ENCODE assay signal across 10 mouse cellular contexts in genomic region chr10:42582566-42583110, GRCm38 (mm10). TPM values are rescaled to one million over a fixed set of nuclear protein-coding genes. Genes with fewer than 3 reads are reported as not detected.
DNase-seq lines count a peak whose midpoint lies in the region; ATAC-seq and TF ChIP-seq lines count a peak whose summit lies in the region.
"Had no signal": no experiment of that assay in that cellular context is flagged by ENCODE, and none has a peak within 500 bp of the region (broad histone marks: within the 10 kb centered on the region; RNA-seq: fewer than 3 reads in every experiment).

No protein-coding gene starts in this region.

- H3K4me2 ChIP-seq in lung, embryonic 16.5 days (ENCODE audit: low read depth, low read length), result no peak overlapping the region
- H3K4me2 ChIP-seq in hindbrain, embryonic 12.5 days (replicated peaks), result peak overlapping the region; percentile 41
- H3K4me2 ChIP-seq in neural tube, embryonic 12.5 days (replicated peaks), result peak overlapping the region; percentile 40; the same call in 1 of the 2 replicates

- H3K4me3 ChIP-seq in gastrocnemius, adult 2 months, result peak overlapping the region; percentile 58
- H3K4me3 ChIP-seq in lung, embryonic 16.5 days (ENCODE audit: low read length), result peak overlapping the region; percentile 13; the same call in 1 of the 2 replicates
- peak overlapping the region; percentile 22; the same call in 1 of the 2 replicates for H3K4me3 ChIP-seq in hindbrain, embryonic 12.5 days
- no peak overlapping the region for H3K4me3 ChIP-seq in neural tube, embryonic 12.5 days

- 0% methylated on average over 44 of the region's 44 CpGs for WGBS in lung, embryonic 16.5 days
- WGBS in hindbrain, embryonic 12.5 days, result under 1% methylated on average over 44 of the region's 44 CpGs
- under 1% methylated on average over 44 of the region's 44 CpGs for WGBS in neural tube, embryonic 12.5 days

- peaks cover 90% of the 10 kb centered on the region for H3K27me3 ChIP-seq in lung, embryonic 16.5 days (ENCODE audit: control insufficient read depth, insufficient read depth, low read depth, low read length)
- H3K27me3 ChIP-seq in hindbrain, embryonic 12.5 days, result peaks cover 98% of the 10 kb centered on the region
- peaks cover 98% of the 10 kb centered on the region for H3K27me3 ChIP-seq in neural tube, embryonic 12.5 days (replicated peaks)

- no peak overlapping the region for H3K9ac ChIP-seq in lung, embryonic 16.5 days (ENCODE audit: low read length)
- no peak overlapping the region for H3K9ac ChIP-seq in hindbrain, embryonic 12.5 days
- no peak overlapping the region for H3K9ac ChIP-seq in neural tube, embryonic 12.5 days

- no peaks in the 10 kb centered on the region for H3K36me3 ChIP-seq in lung, embryonic 16.5 days (ENCODE audit: control insufficient read depth, insufficient read depth, low read length)
- H3K36me3 ChIP-seq in hindbrain, embryonic 12.5 days, result no peaks in the 10 kb centered on the region
- no peaks in the 10 kb centered on the region for H3K36me3 ChIP-seq in neural tube, embryonic 12.5 days

- no peak for TF ChIP-seq CTCF in gastrocnemius, adult 2 months (IDR thresholded peaks at IDR 0.05)

- intact Hi-C loops in gastrocnemius, adult 2 months (cut with DNase I), result loop anchor here (5.0 kb wide), 1 partner anchor 50 kb away; no protein-coding TSS in a partner anchor

- peaks cover 16% of the 10 kb centered on the region for H3K4me1 ChIP-seq in lung, embryonic 16.5 days (replicated peaks; ENCODE audit: control insufficient read depth, insufficient read depth, low read length)
- peaks cover 29% of the 10 kb centered on the region for H3K4me1 ChIP-seq in hindbrain, embryonic 12.5 days
- H3K4me1 ChIP-seq in neural tube, embryonic 12.5 days, result peaks cover 17% of the 10 kb centered on the region

- DNase-seq in gastrocnemius, adult 2 months, result peak; percentile 23
- DNase-seq in gastrocnemius, adult 8-10 months (ENCODE audit: low spot score in 2 of 2), result no peak
- DNase-seq in lung, postnatal 25 days (ENCODE audit: low spot score), result no peak
- no peak for DNase-seq in urinary bladder, postnatal 4 days (ENCODE audit: low spot score in 2 of 2)
- no peak for DNase-seq in spleen, adult 18-20 months
- DNase-seq: adrenal gland, postnatal 10 days had no signal

- no peak for ATAC-seq in lung, embryonic 16.5 days (ENCODE audit: low read depth)
- ATAC-seq in hindbrain, embryonic 12.5 days (ENCODE audit: low FRiP score), result no peak
- ATAC-seq in neural tube, embryonic 12.5 days (ENCODE audit: low FRiP score, low read depth), result no peak

- H3K27ac ChIP-seq in gastrocnemius, adult 2 months, result no peak overlapping the region
- no peak overlapping the region for H3K27ac ChIP-seq in lung, embryonic 16.5 days (ENCODE audit: low read length)
- no peak overlapping the region for H3K27ac ChIP-seq in hindbrain, embryonic 12.5 days
- H3K27ac ChIP-seq in neural tube, embryonic 12.5 days, result no peak overlapping the region

- no peaks in the 10 kb centered on the region; the same call in 1 of the 2 replicates for H3K9me3 ChIP-seq in lung, embryonic 16.5 days (ENCODE audit: control insufficient read depth, low read length)
- 0 out of 2 replicates have a peak, but pooled peaks cover 3% of the 10 kb centered on the region for H3K9me3 ChIP-seq in hindbrain, embryonic 12.5 days (replicated peaks)
- no peaks in the 10 kb centered on the region for H3K9me3 ChIP-seq in neural tube, embryonic 12.5 days

RNA-seq across cellular contexts. Expression of gene Nr2e1, which starts 0.8 kb away (rescaled TPM):
- total RNA-seq in gastrocnemius, adult 2 months (2021), result not detected
- not detected for total RNA-seq in gastrocnemius, adult 8-10 months (2022)
- polyA plus RNA-seq in lung, embryonic 16.5 days (2015; fragmentation: Nextera tagmentation; extraction: Ambion mirVana), result not detected in 2 replicates
- polyA plus RNA-seq in hindbrain, embryonic 12.5 days (2016; fragmentation: Nextera tagmentation; extraction: Ambion mirVana), result 1.1 and 2.1 TPM in 2 replicates
- polyA plus RNA-seq in neural tube, embryonic 12.5 days (2016; fragmentation: Nextera tagmentation; extraction: Ambion mirVana), result not detected in 2 replicates
- total RNA-seq: adrenal gland, postnatal 10 days had no signal
- polyA plus RNA-seq: C2C12 had no signal

RNA-seq across cellular contexts. Expression of gene Ostm1, which starts 1.0 kb away (rescaled TPM):
- 10 to 100 TPM; 14.7 to 22.2 TPM for total RNA-seq in gastrocnemius, adult 2 months (2021)
- 10 to 100 TPM; 18.6 to 21.5 (median 20.9) TPM for total RNA-seq in gastrocnemius, adult 8-10 months (2022)
- polyA plus RNA-seq in lung, embryonic 16.5 days (2015; fragmentation: Nextera tagmentation; extraction: Ambion mirVana), result 13.3 and 14.7 TPM in 2 replicates
- polyA plus RNA-seq in hindbrain, embryonic 12.5 days (2016; fragmentation: Nextera tagmentation; extraction: Ambion mirVana), result 24.9 TPM in 2 replicates
- polyA plus RNA-seq in neural tube, embryonic 12.5 days (2016; fragmentation: Nextera tagmentation; extraction: Ambion mirVana), result 21.7 and 24.1 TPM in 2 replicates
